Comparison of ENCODE assay signal across 26 mouse cellular contexts in genomic region chr6:30005851-30006250, GRCm38 (mm10).
"Had no signal": no experiment of that assay in that cellular context is flagged by ENCODE, and none has a peak within 500 bp of the region (broad histone marks: within the 10 kb centered on the region; RNA-seq: fewer than 3 reads in every experiment).

No protein-coding gene starts in this region.

- H3K9ac ChIP-seq: embryonic facial prominence, embryonic 12.5 days; embryonic facial prominence, embryonic 13.5 days; embryonic facial prominence, embryonic 15.5 days; forebrain, embryonic 13.5 days; forebrain, embryonic 15.5 days; forebrain, postnatal 0 days had no signal

- DNase-seq: cerebellum, adult 9-11 months; cerebellum, postnatal 10 days; cerebellum, postnatal 14 days; cerebellum, postnatal 25 days; cerebellum, postnatal 36 days; embryo, embryonic 11 days; forebrain, postnatal 0 days; gastrocnemius, adult 2 months; gastrocnemius, postnatal 10 days; gastrocnemius, postnatal 14 days; gastrocnemius, postnatal 36 days; heart, adult 11 months; heart, adult 18-20 months; heart, adult 2 months had no signal

- H3K27me3 ChIP-seq: embryonic facial prominence, embryonic 12.5 days; embryonic facial prominence, embryonic 13.5 days; embryonic facial prominence, embryonic 15.5 days; forebrain, embryonic 13.5 days; forebrain, embryonic 15.5 days had no signal

- H3K4me1 ChIP-seq: embryonic facial prominence, embryonic 10.5 days; embryonic facial prominence, embryonic 12.5 days; embryonic facial prominence, embryonic 13.5 days; embryonic facial prominence, embryonic 15.5 days; forebrain, embryonic 10.5 days; forebrain, embryonic 13.5 days; heart, embryonic 10.5 days had no signal

- H3K36me3 ChIP-seq: embryonic facial prominence, embryonic 10.5 days; embryonic facial prominence, embryonic 12.5 days; embryonic facial prominence, embryonic 13.5 days; embryonic facial prominence, embryonic 15.5 days; forebrain, embryonic 10.5 days; forebrain, embryonic 15.5 days; heart, embryonic 10.5 days had no signal

- ATAC-seq: forebrain, embryonic 13.5 days; forebrain, embryonic 14.5 days; forebrain, embryonic 15.5 days; forebrain, embryonic 16.5 days; forebrain, postnatal 0 days had no signal

- H3K27ac ChIP-seq: embryonic facial prominence, embryonic 10.5 days; embryonic facial prominence, embryonic 12.5 days; embryonic facial prominence, embryonic 13.5 days; embryonic facial prominence, embryonic 15.5 days; forebrain, embryonic 10.5 days; forebrain, embryonic 13.5 days; forebrain, embryonic 15.5 days; gastrocnemius, adult 2 months; heart, adult 2 months; heart, embryonic 10.5 days had no signal

- H3K4me3 ChIP-seq: embryonic facial prominence, embryonic 10.5 days; embryonic facial prominence, embryonic 12.5 days; embryonic facial prominence, embryonic 13.5 days; embryonic facial prominence, embryonic 15.5 days; erythroblast, embryonic 14.5 days; forebrain, embryonic 10.5 days; forebrain, embryonic 13.5 days; forebrain, embryonic 15.5 days; gastrocnemius, adult 2 months; heart, adult 2 months; heart, embryonic 10.5 days had no signal

- H3K4me2 ChIP-seq: embryonic facial prominence, embryonic 12.5 days; embryonic facial prominence, embryonic 13.5 days; embryonic facial prominence, embryonic 15.5 days; forebrain, embryonic 13.5 days; forebrain, embryonic 15.5 days; heart, embryonic 11.5 days had no signal

- H3K9me3 ChIP-seq: embryonic facial prominence, embryonic 10.5 days; embryonic facial prominence, embryonic 12.5 days; embryonic facial prominence, embryonic 15.5 days; forebrain, embryonic 13.5 days; forebrain, embryonic 15.5 days; heart, embryonic 10.5 days had no signal
